Mouse (Mus musculus) hindbrain, embryonic 13.5 days (tissue): ENCODE measurements around the gene Lifr. TPM values are rescaled to one million over a fixed set of nuclear protein-coding genes. Genes with fewer than 3 reads are reported as not detected.

ENCODE experiments used
- ATAC-seq: fragments of 200-750 bp; cut with Nextera tagmentation; 2 replicates; pipeline ENCODE4 v1.8.0; 2017; ENCODE audit warnings: moderate TSS enrichment; ENCODE audit not compliant: low FRiP score
- H3K27ac ChIP-seq: fragments of 300-500 bp; sonication (generic); 2 replicates; pipeline ENCODE4 v1.5.1; 2015; ENCODE audit warnings: inconsistent platforms, mild to moderate bottlenecking, moderate library complexity
- H3K27me3 ChIP-seq: fragments of 300-500 bp; sonication (generic); 2 replicates; pipeline ENCODE4 v1.6.1; 2015; ENCODE audit warnings: mild to moderate bottlenecking, inconsistent platforms
- H3K36me3 ChIP-seq: fragments of 300-500 bp; sonication (generic); 2 replicates; pipeline ENCODE4 v1.6.1; 2015; ENCODE audit warnings: mild to moderate bottlenecking, inconsistent platforms
- H3K4me1 ChIP-seq: fragments of 300-500 bp; sonication (generic); replicated peaks from 2 replicates; pipeline ENCODE4 v1.6.1; 2015; ENCODE audit warnings: inconsistent platforms
- H3K4me2 ChIP-seq: fragments of 300-500 bp; sonication (generic); 2 replicates; pipeline ENCODE4 v1.6.1; 2015; ENCODE audit warnings: inconsistent platforms, mild to moderate bottlenecking, moderate library complexity
- H3K4me3 ChIP-seq: fragments of 300-500 bp; sonication (generic); 2 replicates; pipeline ENCODE4 v1.5.1; 2015; ENCODE audit warnings: mild to moderate bottlenecking, inconsistent platforms
- H3K9ac ChIP-seq: fragments of 300-500 bp; sonication (generic); 2 replicates; pipeline ENCODE4 v1.6.1; 2015; ENCODE audit warnings: mild to moderate bottlenecking, inconsistent platforms
- H3K9me3 ChIP-seq: fragments of 300-500 bp; sonication (generic); 2 replicates; pipeline ENCODE4 v1.6.1; 2016; ENCODE audit warnings: inconsistent platforms
- WGBS: fragments of 180-500 bp; shearing (Covaris S2); methylation state at CpG from one replicate; pipeline ENCODE4 v1.1.7; 2015; 5-methylcytosine and 5-hydroxymethylcytosine counted together
- polyA plus RNA-seq: library from polyadenylated mRNA; unstranded; fragments of >200 nt; fragmentation: Nextera tagmentation; extraction: Ambion mirVana; gene quantifications from 2 replicates; pipeline ENCODE4 v1.2.1, GENCODE M21; 2015

Lifr gene
- polyA plus RNA-seq, 1 experiment from 2014 or later = 19.1 TPM

DNA sequence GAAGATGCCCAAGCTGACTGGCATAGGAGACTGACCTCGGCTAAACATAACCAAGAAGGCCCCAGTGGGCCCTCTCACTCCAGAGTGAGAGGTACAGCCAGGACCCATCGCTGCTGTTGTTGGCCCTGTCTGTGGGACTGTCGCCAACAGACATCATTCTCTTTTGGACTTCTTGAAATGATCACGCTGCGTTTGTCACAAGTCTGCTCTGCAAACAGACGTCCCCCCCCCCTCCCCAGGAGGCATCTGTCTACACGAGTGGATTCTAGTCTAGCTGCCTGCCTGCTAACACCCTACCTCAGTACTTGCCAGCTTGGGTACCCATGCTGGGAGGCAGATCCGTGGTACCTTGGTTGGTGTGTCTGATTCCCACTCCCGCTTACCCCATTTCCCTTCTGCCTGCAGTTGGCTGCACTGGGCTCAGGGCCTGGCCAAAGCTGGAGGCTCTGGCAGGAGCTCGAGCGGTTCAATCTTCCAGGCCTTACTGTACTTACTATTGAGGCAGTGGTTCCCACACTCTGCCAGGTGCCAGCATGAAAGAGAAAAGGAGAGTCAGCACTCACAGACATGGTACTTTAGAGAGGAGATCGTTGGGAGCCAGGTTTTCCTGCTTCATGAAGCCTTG is 133.8 kb downstream of the Lifr start:
- ATAC-seq = no peak
- H3K27ac ChIP-seq = no peak overlapping the region
- H3K4me2 ChIP-seq = no peak overlapping the region
- H3K9ac ChIP-seq = no peak overlapping the region
- H3K27me3 ChIP-seq = no peaks in the 10 kb centered on the region
- no peak overlapping the region for H3K4me3 ChIP-seq
- WGBS = 76% methylated on average over 12 of the region's 12 CpGs
- peaks cover 25% of the 10 kb centered on the region for H3K4me1 ChIP-seq
- H3K36me3 ChIP-seq = no peaks in the 10 kb centered on the region
- no peaks in the 10 kb centered on the region for H3K9me3 ChIP-seq

DNA sequence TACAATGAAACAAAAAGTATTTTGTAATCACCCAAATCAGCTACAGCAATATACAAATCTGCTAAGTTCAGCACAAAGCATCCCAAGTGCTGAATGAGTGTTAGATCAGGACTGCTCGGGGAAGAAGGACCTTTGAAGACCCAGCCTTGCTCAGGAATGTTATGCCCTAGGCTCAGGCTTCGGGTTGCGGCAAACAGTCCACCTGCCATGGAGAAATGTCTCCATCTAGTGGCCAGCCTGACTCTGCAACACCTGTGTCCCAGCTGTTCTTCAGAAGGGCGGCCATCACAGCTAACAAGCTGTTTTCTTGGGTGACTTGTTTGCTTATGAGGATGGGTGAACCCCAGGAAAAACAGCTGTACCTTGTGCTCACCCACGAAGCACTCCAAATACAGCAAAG is 135.8 kb downstream of the Lifr start:
- Histone ChIP-seq H3K4me3 (no peak overlapping the region), H3K9me3 (no peaks in the 10 kb centered on the region), H3K27me3 (no peaks in the 10 kb centered on the region), H3K9ac (no peak overlapping the region), H3K36me3 (no peaks in the 10 kb centered on the region), H3K4me1 (peaks cover 25% of the 10 kb centered on the region), H3K4me2 (no peak overlapping the region), H3K27ac (no peak overlapping the region)
- peak; percentile 90 for ATAC-seq
- 3% methylated on average over 5 of the region's 5 CpGs for WGBS

DNA sequence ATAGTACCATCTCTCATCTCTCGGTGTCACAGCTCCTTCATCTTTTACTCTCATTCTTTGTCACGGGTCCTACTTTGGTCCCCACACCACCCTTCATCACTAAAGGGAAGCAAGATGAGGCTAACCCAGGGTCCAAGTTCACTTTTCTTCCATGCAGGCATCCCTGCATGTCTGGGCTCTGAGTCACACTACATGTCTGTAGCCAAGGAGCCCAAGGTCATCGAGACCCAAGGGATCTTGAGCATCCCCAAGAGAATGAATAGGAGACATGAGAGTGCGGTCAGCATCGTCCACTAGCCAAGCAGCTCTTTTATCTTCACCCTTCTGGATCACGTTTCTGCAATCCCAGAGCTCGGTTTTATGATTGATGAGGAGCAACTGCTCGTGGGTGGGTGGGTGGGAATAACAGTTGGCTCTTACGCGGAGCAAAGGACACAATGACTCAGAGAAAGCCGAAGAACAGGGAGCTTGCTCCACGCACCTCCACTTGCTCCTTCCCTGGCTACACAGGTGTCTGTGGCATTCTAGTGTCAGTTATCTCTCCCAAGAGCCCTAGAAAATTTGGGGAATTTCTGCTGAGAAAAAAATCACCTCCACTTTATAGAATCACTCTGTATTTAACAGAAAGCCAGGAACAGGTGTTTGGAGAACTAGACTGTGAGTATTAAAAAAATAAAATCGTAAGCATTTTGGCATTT is 143.1 kb downstream of the Lifr start:
- Histone ChIP-seq H3K27me3 (no peaks in the 10 kb centered on the region), H3K4me2 (no peak overlapping the region), H3K27ac (no peak overlapping the region), H3K4me1 (no peaks in the 10 kb centered on the region), H3K4me3 (no peak overlapping the region), H3K9me3 (no peaks in the 10 kb centered on the region), H3K36me3 (no peaks in the 10 kb centered on the region), H3K9ac (no peak overlapping the region)
- ATAC-seq = no peak
- 87% methylated on average over 13 of the region's 13 CpGs for WGBS

DNA sequence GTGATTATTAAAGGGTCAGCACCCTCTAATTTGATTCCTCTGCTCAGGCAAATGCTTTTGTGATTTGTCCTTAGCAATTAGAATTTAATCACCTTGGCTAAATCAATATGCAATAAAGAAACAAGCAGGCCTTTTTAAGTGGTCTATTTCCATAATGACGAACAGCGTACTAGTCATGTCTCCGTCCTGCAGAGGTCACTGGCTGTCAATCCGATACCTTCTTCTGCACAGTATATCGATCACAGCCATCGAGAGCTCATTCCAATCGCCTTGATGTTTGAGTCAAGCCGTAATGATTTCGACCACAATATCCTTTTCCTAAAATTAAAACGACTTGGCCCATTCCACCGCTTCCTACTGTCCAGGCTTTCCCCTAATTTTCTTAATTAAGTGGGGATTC is 149.5 kb downstream of the Lifr start:
- no peaks in the 10 kb centered on the region for H3K27me3 ChIP-seq
- no peaks in the 10 kb centered on the region for H3K36me3 ChIP-seq
- no peak for ATAC-seq

DNA sequence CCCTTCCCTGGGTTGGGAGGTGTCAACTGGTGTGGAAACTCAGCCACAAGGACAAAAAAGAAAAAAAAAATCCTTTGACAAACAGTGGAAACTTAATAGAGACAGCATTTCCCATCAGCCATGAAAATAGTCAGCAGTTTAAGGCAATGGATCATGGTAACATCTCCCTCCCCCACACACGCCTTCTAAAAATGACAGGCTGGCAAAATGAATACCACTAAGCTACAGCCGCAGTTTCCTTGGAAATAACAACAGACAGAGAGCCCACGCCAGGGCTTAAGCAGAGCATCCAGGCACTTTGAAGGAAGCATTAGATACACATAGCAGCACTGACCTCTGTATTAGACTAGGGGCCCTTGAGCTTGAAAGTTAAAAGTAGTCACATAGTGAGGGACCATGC is 150.5 kb downstream of the Lifr start:
- WGBS = 55% methylated on average over 3 of the region's 3 CpGs
- peaks cover 13% of the 10 kb centered on the region; the same call in 1 of the 2 replicates for H3K4me1 ChIP-seq
- H3K9me3 ChIP-seq = no peaks in the 10 kb centered on the region
- no peak for ATAC-seq
- no peak overlapping the region for H3K9ac ChIP-seq
- H3K4me3 ChIP-seq = no peak overlapping the region
- H3K27ac ChIP-seq = no peak overlapping the region
- no peaks in the 10 kb centered on the region for H3K36me3 ChIP-seq
- H3K4me2 ChIP-seq = no peak overlapping the region
- H3K27me3 ChIP-seq = no peaks in the 10 kb centered on the region

More for the DNA sequence above, 149.5 kb downstream of the Lifr start:
- Histone ChIP-seq H3K4me2 (no peak overlapping the region), H3K4me3 (no peak overlapping the region), H3K4me1 (peaks cover 13% of the 10 kb centered on the region; the same call in 1 of the 2 replicates), H3K27ac (no peak overlapping the region), H3K9me3 (no peaks in the 10 kb centered on the region), H3K9ac (no peak overlapping the region)
- WGBS = 79% methylated on average over 11 of the region's 11 CpGs

DNA sequence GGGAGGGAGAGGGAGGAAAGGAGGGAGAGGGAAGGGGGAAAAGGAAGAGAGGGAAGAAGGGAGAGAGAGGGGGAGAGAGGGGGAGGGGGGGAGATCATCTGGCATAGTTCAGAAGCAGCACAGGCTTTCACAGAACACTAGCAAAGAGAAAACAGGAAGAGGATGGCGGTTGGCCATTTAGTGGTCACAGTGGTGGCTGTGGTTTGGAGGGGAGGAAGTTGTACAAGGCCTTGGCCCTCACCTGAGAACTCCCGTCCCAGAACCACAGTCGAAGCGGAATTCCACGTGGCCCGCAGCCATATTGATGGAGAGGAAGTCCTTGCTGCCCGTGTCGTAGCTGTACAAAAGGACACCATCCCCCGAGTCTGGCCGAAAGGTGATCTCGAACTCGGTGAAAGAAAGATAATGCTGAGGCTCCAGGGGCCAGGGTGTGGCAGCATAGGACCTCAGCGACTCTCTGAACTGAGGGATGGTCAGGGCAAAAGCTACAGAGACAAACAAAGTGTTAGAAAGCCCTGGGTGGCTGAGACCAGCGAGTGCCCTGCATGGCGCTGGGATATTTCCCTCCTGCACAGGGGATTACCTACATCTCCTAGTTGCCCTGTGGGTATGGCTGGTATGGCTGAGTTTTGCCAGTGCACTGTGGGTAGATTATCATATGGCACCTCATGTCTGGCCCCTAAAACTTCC is 151.9 kb downstream of the Lifr start:
- no peaks in the 10 kb centered on the region for H3K36me3 ChIP-seq
- 81% methylated on average over 15 of the region's 15 CpGs for WGBS
- no peak overlapping the region for H3K9ac ChIP-seq
- no peaks in the 10 kb centered on the region for H3K9me3 ChIP-seq
- no peak overlapping the region for H3K4me2 ChIP-seq
- H3K27me3 ChIP-seq = no peaks in the 10 kb centered on the region
- no peak overlapping the region for H3K4me3 ChIP-seq
- peaks cover 13% of the 10 kb centered on the region; the same call in 1 of the 2 replicates for H3K4me1 ChIP-seq
- no peak for ATAC-seq
- H3K27ac ChIP-seq = no peak overlapping the region

Other genes starting within 250 kb of the Lifr start
- gene Osmr, start 215.6 kb upstream of the Lifr start, polyA plus RNA-seq = 1.2 and 1.9 TPM in 2 replicates